Mouse (Mus musculus): ENCODE results near the gene Hsf3. TPM values are rescaled to one million over a fixed set of nuclear protein-coding genes. Genes with fewer than 3 reads are reported as not detected.
"Not testable (repeated sequence)": the region's sequence is repeated elsewhere in the genome, so short reads cannot be mapped to it uniquely, and the experiment has no call there.

Hsf3 gene
- 0.09 and 0.15 TPM in 2 replicates for polyA plus RNA-seq (2012; rRNA removed)

DNA sequence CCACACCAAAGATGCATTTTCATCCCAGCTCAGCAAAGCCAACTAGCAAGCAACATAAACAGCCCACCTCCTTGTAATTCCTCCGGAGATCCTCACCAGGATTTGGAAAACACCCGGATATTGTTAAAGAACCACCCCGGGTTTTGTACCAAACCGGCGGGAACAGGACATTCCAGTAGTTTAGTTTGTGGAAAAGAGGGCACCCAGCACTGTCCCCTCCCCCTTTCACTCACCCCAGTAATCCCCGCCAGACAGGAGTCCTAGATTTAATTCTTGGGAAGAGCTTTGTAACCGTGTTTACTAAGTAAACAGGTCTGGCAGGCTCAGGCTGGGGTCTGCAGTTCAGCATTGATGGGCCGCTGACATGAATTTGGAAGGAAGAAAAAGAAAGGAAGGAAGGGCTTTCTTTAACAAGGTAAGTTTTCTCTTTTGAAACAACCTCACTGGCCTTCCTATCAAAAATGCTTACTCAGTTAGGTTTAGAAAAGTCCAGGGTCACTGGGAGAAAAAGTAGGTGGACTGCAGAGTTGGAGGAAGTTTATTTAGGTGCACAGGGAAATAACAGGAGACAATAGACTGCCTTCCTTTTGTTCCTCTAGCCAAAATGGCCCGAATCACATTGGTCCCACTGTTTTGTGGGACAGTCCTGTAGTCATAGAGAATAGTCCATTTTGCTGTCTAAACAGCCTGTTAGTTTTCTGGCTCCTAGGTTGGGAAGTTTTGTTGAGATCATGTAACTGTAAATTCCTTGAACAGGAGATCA, at the start of gene Hsf3:
TSS of gene Hsf3 (minus strand) at position 94 of the 763 bp plus-strand sequence.
- TF ChIP-seq CTCF (IDR thresholded peaks at IDR 0.05; ENCODE audit: extremely low read depth, insufficient read depth, low read length) (no peak), POLR2A (IDR thresholded peaks at IDR 0.05; ENCODE audit: extremely low read depth, insufficient read depth, low read length) (no peak)
- Histone ChIP-seq H3K27ac (ENCODE audit: insufficient read depth, low read length) (no peak within 1 kb of the TSS), H3K4me1 (ENCODE audit: control insufficient read depth, insufficient read depth, low read length) (no peaks in the 10 kb centered on the region), H3K4me3 (ENCODE audit: insufficient read depth, low read length) (no peak within 1 kb of the TSS)

GRCm38 (mm10) chrX:96501580-96501979, 45.5 kb upstream of the Hsf3 start:
- Histone ChIP-seq H3K4me3 (ENCODE audit: insufficient read depth, low read length) (no peak overlapping the region), H3K4me1 (ENCODE audit: control insufficient read depth, insufficient read depth, low read length) (no peaks in the 10 kb centered on the region), H3K27ac (ENCODE audit: insufficient read depth, low read length) (no peak overlapping the region)
- TF ChIP-seq CTCF (IDR thresholded peaks at IDR 0.05; ENCODE audit: extremely low read depth, insufficient read depth, low read length) (no peak), POLR2A (IDR thresholded peaks at IDR 0.05; ENCODE audit: extremely low read depth, insufficient read depth, low read length) (no peak)

- Histone ChIP-seq H3K27ac (ENCODE audit: insufficient read depth, low read length) (no peak within 1 kb of the TSS), H3K4me1 (ENCODE audit: control insufficient read depth, insufficient read depth, low read length) (no peaks in the 10 kb centered on the region), H3K4me3 (ENCODE audit: insufficient read depth, low read length) (no peak within 1 kb of the TSS)
- TF ChIP-seq POLR2A (IDR thresholded peaks at IDR 0.05; ENCODE audit: extremely low read depth, insufficient read depth, low read length) (no peak), CTCF (IDR thresholded peaks at IDR 0.05; ENCODE audit: extremely low read depth, insufficient read depth, low read length) (no peak)
Measured at GRCm38 (mm10) chrX:96455149-96455548, 945 bp downstream of the Hsf3 start, which contains the start of gene Heph. Heph (plus strand) TSS chrX:96455359.

GRCm38 (mm10) chrX:96419383-96419782, 36.7 kb downstream of the Hsf3 start:
- Histone ChIP-seq H3K27ac (ENCODE audit: insufficient read depth, low read length) (no peak overlapping the region), H3K4me1 (ENCODE audit: control insufficient read depth, insufficient read depth, low read length) (no peaks in the 10 kb centered on the region), H3K4me3 (ENCODE audit: insufficient read depth, low read length) (no peak overlapping the region)
- no peak for TF ChIP-seq CTCF (IDR thresholded peaks at IDR 0.05; ENCODE audit: extremely low read depth, insufficient read depth, low read length)
- no peak for TF ChIP-seq POLR2A (IDR thresholded peaks at IDR 0.05; ENCODE audit: extremely low read depth, insufficient read depth, low read length)

DNA sequence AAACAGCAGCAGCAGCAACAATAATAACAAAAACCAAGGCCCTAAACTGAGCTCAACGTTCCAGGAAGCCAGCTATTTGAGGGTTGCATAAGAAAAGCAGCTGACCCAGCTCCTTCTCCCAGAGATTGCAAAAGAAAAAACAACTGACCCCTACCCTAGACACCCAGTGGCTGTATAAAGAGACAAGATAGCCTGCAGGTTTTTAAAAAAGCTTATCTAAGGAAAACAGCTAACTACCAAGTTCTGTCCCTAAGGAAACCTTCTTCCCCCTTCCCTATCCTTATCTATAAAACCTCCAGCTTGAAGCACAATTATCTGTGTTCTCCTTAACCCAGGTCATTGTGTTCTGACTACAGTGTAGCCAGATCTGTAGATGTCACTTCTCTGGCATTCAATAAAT, 38.4 kb downstream of the Hsf3 start:
- H3K27ac ChIP-seq (ENCODE audit: insufficient read depth, low read length): no peak overlapping the region
- TF ChIP-seq POLR2A (IDR thresholded peaks at IDR 0.05; ENCODE audit: extremely low read depth, insufficient read depth, low read length): no peak
- TF ChIP-seq CTCF (IDR thresholded peaks at IDR 0.05; ENCODE audit: extremely low read depth, insufficient read depth, low read length): no peak
- no peak overlapping the region for H3K4me3 ChIP-seq (ENCODE audit: insufficient read depth, low read length)
- H3K4me1 ChIP-seq (ENCODE audit: control insufficient read depth, insufficient read depth, low read length): no peaks in the 10 kb centered on the region

GRCm38 (mm10) chrX:96416970-96417369, 39.1 kb downstream of the Hsf3 start:
- no peak overlapping the region for H3K4me3 ChIP-seq (ENCODE audit: insufficient read depth, low read length)
- no peaks in the 10 kb centered on the region for H3K4me1 ChIP-seq (ENCODE audit: control insufficient read depth, insufficient read depth, low read length)
- no peak overlapping the region for H3K27ac ChIP-seq (ENCODE audit: insufficient read depth, low read length)
- TF ChIP-seq POLR2A (IDR thresholded peaks at IDR 0.05; ENCODE audit: extremely low read depth, insufficient read depth, low read length) (no peak), CTCF (IDR thresholded peaks at IDR 0.05; ENCODE audit: extremely low read depth, insufficient read depth, low read length) (no peak)

DNA sequence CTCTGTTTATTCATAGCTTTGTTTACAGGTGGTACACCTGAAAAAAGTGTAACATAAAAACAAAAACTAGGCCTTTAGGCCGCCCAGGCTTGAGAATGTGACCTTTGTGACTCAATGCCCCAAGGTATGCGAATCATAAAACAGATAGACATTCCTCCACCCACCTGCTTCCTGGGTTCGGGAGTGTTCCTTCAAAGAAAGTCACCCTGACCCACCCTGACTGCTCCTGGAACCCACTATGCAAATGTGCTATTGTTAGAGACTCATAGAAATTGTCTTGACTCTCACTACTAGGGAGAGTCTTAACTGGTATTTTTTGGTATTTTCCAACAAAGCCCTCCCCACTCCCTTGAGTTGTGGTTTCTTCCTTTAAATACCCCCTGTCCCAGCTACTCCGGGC, 40.7 kb downstream of the Hsf3 start:
- not testable (repeated sequence) for H3K4me3 ChIP-seq (ENCODE audit: insufficient read depth, low read length); H3K27ac ChIP-seq (ENCODE audit: insufficient read depth, low read length); H3K4me1 ChIP-seq (ENCODE audit: control insufficient read depth, insufficient read depth, low read length)

DNA sequence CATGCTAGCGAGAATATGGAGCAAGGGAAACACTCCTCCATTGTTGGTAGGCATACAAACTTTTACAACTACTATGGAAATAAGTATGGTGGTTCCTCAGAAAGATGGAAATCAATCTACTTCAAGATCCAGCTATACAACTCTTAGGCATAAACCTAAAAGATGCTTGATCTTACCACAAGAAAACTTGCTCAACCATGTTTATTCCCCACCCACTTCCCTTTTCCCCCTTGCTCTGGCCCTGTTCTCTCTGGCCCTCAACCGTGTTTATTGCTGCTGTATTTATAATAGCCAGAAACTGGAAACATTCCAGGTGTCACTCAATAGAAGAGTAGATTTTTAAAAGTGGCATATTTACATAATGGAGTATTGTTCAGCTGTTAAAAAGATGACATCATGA, 117.0 kb downstream of the Hsf3 start:
- no peak for TF ChIP-seq POLR2A (IDR thresholded peaks at IDR 0.05; ENCODE audit: extremely low read depth, insufficient read depth, low read length)
- TF ChIP-seq CTCF (IDR thresholded peaks at IDR 0.05; ENCODE audit: extremely low read depth, insufficient read depth, low read length): no peak
- H3K27ac ChIP-seq (ENCODE audit: insufficient read depth, low read length): no peak overlapping the region
- no peaks in the 10 kb centered on the region for H3K4me1 ChIP-seq (ENCODE audit: control insufficient read depth, insufficient read depth, low read length)
- no peak overlapping the region for H3K4me3 ChIP-seq (ENCODE audit: insufficient read depth, low read length)

- Histone ChIP-seq H3K4me3 (ENCODE audit: insufficient read depth, low read length) (no peak overlapping the region), H3K27ac (ENCODE audit: insufficient read depth, low read length) (no peak overlapping the region), H3K4me1 (ENCODE audit: control insufficient read depth, insufficient read depth, low read length) (no peaks in the 10 kb centered on the region)
- no peak for TF ChIP-seq CTCF (IDR thresholded peaks at IDR 0.05; ENCODE audit: extremely low read depth, insufficient read depth, low read length)
- TF ChIP-seq POLR2A (IDR thresholded peaks at IDR 0.05; ENCODE audit: extremely low read depth, insufficient read depth, low read length): no peak
Measured at GRCm38 (mm10) chrX:96329764-96330163, 126.3 kb downstream of the Hsf3 start.

DNA sequence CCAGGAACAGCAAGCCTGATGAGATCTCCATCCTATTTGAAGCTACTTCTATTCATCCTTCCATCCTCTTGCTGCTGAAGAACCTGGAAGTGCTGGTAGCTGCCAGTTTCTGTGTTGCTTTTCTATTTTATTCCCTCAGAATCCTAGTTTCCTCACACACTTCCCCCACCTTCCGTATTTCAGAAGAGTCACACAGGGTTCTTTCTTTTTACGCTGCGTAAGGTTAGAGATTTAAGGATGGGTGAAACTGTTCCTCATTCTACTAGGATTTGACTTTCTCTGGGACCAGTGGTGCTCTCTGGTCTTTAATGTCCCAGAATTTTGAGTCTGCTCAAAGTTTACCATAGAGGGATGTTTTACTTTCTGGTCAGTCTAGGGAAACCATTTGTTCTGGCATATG, 162.8 kb downstream of the Hsf3 start, which contains the start of gene Vsig4:
TSS of gene Vsig4 (minus strand) at position 101 of the 400 bp plus-strand sequence.
- Histone ChIP-seq H3K27ac (ENCODE audit: insufficient read depth, low read length) (no peak within 1 kb of the TSS), H3K4me1 (ENCODE audit: control insufficient read depth, insufficient read depth, low read length) (no peaks in the 10 kb centered on the region), H3K4me3 (ENCODE audit: insufficient read depth, low read length) (no peak within 1 kb of the TSS)
- no peak for TF ChIP-seq CTCF (IDR thresholded peaks at IDR 0.05; ENCODE audit: extremely low read depth, insufficient read depth, low read length)
